Mouse (Mus musculus): Measurements from ENCODE around the gene Sirt2.

DNA sequence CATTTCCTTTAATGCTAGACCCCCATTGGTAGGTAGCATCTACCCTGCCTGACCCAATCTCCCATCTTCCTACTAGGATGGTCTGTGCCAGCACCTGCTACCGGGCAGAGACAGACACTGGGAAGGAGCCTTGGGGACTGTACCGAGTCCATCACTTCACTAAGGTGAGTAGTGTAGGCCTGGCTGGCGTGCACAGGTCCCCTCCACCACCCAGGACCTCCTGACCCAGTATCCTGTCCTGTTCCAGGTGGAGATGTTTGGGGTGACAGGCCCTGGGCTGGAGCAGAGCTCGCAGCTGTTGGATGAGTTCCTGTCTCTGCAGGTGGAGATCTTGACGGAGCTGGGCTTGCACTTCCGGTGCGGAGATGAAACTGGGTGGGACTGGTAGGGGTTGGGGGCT is 16.6 kb upstream of the Sirt2 start:
- TF ChIP-seq POLR2A (IDR thresholded peaks at IDR 0.05; ENCODE audit: low read depth, low read length) = no peak
- no peak for TF ChIP-seq CTCF (IDR thresholded peaks at IDR 0.05; ENCODE audit: extremely low read depth, insufficient read length, insufficient replicate concordance, low read depth, low read length)
